Mouse (Mus musculus): Measurements from ENCODE around the gene Gmds. TPM values are rescaled to one million over a fixed set of nuclear protein-coding genes. Genes with fewer than 3 reads are reported as not detected.

Gene Gmds
- 30.6 and 31.4 TPM in 2 replicates for polyA plus RNA-seq (2014; fragmentation: Nextera tagmentation; extraction: Ambion mirVana)

DNA sequence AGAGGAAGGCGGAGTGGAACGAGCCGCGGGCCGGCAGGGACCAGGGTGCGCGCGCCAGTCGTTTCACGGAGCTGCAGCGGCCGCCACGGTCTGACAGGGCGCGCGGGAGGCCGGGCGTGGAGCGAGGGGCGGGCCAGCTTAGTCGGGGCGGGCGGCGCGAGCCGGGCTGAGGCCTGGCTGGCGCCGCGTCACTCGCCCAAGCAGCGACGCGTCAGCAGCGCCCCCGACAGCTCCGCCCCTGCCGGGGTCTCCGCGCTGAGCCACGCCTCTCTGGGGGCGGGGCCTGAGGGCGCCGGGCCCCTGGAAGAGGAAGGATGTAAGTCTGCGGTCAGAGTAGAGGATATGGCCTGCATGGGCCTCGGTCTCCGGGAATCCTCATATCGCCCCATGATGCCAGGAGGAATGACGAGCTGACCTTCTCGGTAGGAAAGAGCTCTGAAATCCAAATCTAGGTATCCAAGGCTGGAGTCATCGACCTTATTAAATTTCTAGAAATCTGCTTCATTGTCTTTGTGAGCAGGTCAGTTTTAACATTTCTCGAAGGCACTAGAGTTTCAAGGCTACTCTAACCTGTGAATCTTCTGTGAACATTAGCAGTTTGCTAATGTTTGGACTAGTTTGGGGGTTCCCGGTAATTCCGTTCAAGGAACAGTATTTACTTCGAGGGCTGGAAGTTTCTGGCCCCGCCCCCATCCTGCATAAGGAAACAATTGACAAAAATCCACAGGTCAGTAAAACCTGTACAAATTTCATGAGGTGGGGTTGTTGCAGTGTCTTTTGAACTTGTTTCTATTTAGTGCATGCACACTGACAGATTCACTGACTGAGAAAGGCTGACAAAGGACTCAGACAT is at the start of gene Gmds:
Gene Gmds (minus strand): TSS at position 228 of the 853 bp plus-strand sequence.
- WGBS = 4% methylated on average over 42 of the region's 55 CpGs
- Histone ChIP-seq H3K9me3 (ENCODE audit: control insufficient read depth, low read length) (no peaks in the 10 kb centered on the region), H3K9ac (ENCODE audit: low read length) (peak within 1 kb of the TSS; percentile 73), H3K4me1 (ENCODE audit: control insufficient read depth, insufficient read depth, low read length) (no peaks in the 10 kb centered on the region), H3K4me3 (ENCODE audit: low read depth, low read length) (peak within 1 kb of the TSS; percentile 71), H3K27me3 (ENCODE audit: control insufficient read depth, insufficient read depth, low read length) (no peaks in the 10 kb centered on the region), H3K27ac (replicated peaks; ENCODE audit: low read depth, low read length) (no peak within 1 kb of the TSS), H3K36me3 (ENCODE audit: control insufficient read depth, insufficient read depth, low read length) (no peaks in the 10 kb centered on the region), H3K4me2 (ENCODE audit: low read depth, severe bottlenecking) (peak within 1 kb of the TSS; percentile 77)
- ATAC-seq (ENCODE audit: insufficient number of reproducible peaks, low FRiP score, low TSS enrichment, low read depth) = peak; percentile 98
- DNase-seq (ENCODE audit: low spot score) = peak; percentile 94

- no peak overlapping the region for H3K27ac ChIP-seq (replicated peaks; ENCODE audit: low read depth, low read length)
- H3K4me2 ChIP-seq (ENCODE audit: low read depth, severe bottlenecking) = no peak overlapping the region
- no peak overlapping the region for H3K9ac ChIP-seq (ENCODE audit: low read length)
- no peaks in the 10 kb centered on the region for H3K4me1 ChIP-seq (ENCODE audit: control insufficient read depth, insufficient read depth, low read length)
- 51% methylated on average over 4 of the region's 4 CpGs for WGBS
- no peak overlapping the region for H3K4me3 ChIP-seq (ENCODE audit: low read depth, low read length)
- DNase-seq (ENCODE audit: low spot score) = peak; percentile 41
- peak; percentile 72 for ATAC-seq (ENCODE audit: insufficient number of reproducible peaks, low FRiP score, low TSS enrichment, low read depth)
- no peaks in the 10 kb centered on the region for H3K27me3 ChIP-seq (ENCODE audit: control insufficient read depth, insufficient read depth, low read length)
- no peaks in the 10 kb centered on the region for H3K36me3 ChIP-seq (ENCODE audit: control insufficient read depth, insufficient read depth, low read length)
- H3K9me3 ChIP-seq (ENCODE audit: control insufficient read depth, low read length) = no peaks in the 10 kb centered on the region
Observed at GRCm38 (mm10) chr13:32385421-32386092, 47.0 kb upstream of the Gmds start.

DNA sequence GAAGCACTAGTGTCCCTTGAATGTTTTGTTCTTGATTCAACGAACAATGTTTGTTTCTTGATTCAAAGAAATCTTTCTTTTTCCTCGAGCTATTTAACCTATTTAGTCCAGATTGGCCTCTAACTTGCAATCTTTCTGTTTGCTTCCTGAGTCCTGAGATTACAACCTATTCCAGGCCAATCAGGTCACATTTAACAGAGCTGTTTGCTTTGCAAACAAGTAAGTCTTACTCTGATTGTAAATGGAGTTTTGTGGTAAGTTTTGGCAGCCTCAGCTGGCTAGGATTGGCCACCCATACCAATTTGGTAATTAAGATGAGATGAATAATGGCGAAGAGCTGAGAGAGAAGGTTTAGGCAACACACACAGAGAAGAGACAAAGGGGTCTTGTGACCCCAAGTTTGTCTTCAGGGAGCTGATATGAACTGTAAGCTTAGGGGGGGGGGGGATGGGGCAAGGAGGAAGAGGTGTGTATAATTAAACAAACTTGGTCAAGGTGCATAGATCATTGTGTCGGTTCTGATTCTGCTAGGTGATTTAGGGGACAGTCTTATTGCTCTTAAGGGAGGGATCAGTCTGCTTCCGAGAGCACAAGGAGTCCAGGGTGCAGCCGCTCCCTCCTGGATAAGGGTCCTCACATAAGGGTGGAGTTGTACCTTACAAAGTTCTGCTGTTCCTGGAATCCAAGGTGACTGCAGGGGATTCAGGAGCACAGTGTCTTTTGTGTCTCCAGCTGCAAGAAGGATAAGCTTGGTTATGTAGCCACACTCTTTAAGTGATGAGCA is 43.9 kb upstream of the Gmds start:
- H3K27me3 ChIP-seq (ENCODE audit: control insufficient read depth, insufficient read depth, low read length) = no peaks in the 10 kb centered on the region
- H3K36me3 ChIP-seq (ENCODE audit: control insufficient read depth, insufficient read depth, low read length) = no peaks in the 10 kb centered on the region
- H3K9ac ChIP-seq (ENCODE audit: low read length) = no peak overlapping the region
- H3K27ac ChIP-seq (replicated peaks; ENCODE audit: low read depth, low read length) = no peak overlapping the region
- no peaks in the 10 kb centered on the region for H3K9me3 ChIP-seq (ENCODE audit: control insufficient read depth, low read length)
- DNase-seq (ENCODE audit: low spot score) = no peak
- no peak overlapping the region for H3K4me2 ChIP-seq (ENCODE audit: low read depth, severe bottlenecking)
- no peaks in the 10 kb centered on the region for H3K4me1 ChIP-seq (ENCODE audit: control insufficient read depth, insufficient read depth, low read length)
- H3K4me3 ChIP-seq (ENCODE audit: low read depth, low read length) = no peak overlapping the region
- 70% methylated on average over 6 of the region's 6 CpGs for WGBS
- no peak for ATAC-seq (ENCODE audit: insufficient number of reproducible peaks, low FRiP score, low TSS enrichment, low read depth)

DNA sequence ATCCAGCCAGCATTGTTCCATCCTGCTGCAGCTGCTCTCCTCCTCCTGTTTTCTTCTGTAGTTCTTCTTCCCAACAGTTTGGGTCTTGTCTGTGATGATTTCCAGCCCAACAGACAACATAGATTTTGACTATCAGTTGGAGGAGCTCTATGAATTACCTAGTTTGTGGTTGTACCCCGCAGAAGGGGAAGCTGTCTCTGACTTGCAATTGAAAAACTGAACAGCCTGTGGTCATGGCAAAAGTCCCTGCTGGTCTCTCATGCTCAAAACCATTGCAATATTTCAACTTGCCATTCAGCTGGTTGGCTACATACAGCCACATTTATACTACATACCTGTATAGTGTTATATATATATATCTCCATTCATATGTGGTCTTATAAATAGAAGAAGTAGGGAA is 40.1 kb upstream of the Gmds start:
- H3K27me3 ChIP-seq (ENCODE audit: control insufficient read depth, insufficient read depth, low read length) = no peaks in the 10 kb centered on the region
- no peaks in the 10 kb centered on the region for H3K9me3 ChIP-seq (ENCODE audit: control insufficient read depth, low read length)
- H3K9ac ChIP-seq (ENCODE audit: low read length) = no peak overlapping the region
- WGBS = 91% methylated on average over 1 of the region's 1 CpGs
- no peaks in the 10 kb centered on the region for H3K4me1 ChIP-seq (ENCODE audit: control insufficient read depth, insufficient read depth, low read length)
- H3K27ac ChIP-seq (replicated peaks; ENCODE audit: low read depth, low read length) = no peak overlapping the region
- no peak overlapping the region for H3K4me2 ChIP-seq (ENCODE audit: low read depth, severe bottlenecking)
- no peaks in the 10 kb centered on the region for H3K36me3 ChIP-seq (ENCODE audit: control insufficient read depth, insufficient read depth, low read length)
- no peak overlapping the region for H3K4me3 ChIP-seq (ENCODE audit: low read depth, low read length)
- ATAC-seq (ENCODE audit: insufficient number of reproducible peaks, low FRiP score, low TSS enrichment, low read depth) = no peak
- DNase-seq (ENCODE audit: low spot score) = no peak

GRCm38 (mm10) chr13:32372531-32372883 is 34.0 kb upstream of the Gmds start:
- Histone ChIP-seq H3K4me3 (ENCODE audit: low read depth, low read length) (no peak overlapping the region), H3K4me1 (ENCODE audit: control insufficient read depth, insufficient read depth, low read length) (no peaks in the 10 kb centered on the region), H3K4me2 (ENCODE audit: low read depth, severe bottlenecking) (no peak overlapping the region), H3K9me3 (ENCODE audit: control insufficient read depth, low read length) (no peaks in the 10 kb centered on the region), H3K27me3 (ENCODE audit: control insufficient read depth, insufficient read depth, low read length) (no peaks in the 10 kb centered on the region), H3K36me3 (ENCODE audit: control insufficient read depth, insufficient read depth, low read length) (no peaks in the 10 kb centered on the region), H3K9ac (ENCODE audit: low read length) (no peak overlapping the region), H3K27ac (replicated peaks; ENCODE audit: low read depth, low read length) (no peak overlapping the region)
- no peak for ATAC-seq (ENCODE audit: insufficient number of reproducible peaks, low FRiP score, low TSS enrichment, low read depth)
- 71% methylated on average over 2 of the region's 2 CpGs for WGBS
- no peak for DNase-seq (ENCODE audit: low spot score)

DNA sequence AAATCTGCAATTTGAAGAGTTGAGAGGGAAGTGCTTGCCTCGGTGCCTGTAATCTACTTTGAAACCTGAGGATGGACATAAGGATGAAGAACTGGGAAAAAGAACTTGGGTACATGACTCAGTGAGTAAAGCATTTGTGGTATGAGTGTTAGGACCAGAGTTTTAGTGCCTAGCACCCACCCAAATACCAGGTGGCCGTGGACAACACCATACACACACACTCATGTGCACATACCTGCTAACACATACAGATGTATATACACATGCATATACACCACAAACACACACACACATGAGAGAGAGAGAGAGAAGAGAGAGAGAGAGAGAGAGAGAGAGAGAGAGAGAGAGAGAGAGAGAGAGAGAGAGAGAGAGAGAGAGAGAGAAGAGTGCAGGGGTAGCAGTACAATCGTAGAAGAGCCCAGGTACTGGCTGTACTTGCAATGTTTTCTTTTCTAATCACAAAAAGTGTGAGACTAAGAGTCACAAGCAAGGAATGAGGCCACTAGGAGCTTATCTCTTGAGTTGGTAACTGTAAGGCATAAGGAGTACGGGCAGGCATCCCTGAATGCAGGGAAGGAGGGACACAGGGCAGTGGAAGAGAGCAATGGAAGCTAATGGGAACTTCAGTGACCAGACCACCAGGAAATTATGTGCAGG is 33.5 kb upstream of the Gmds start:
- H3K27me3 ChIP-seq (ENCODE audit: control insufficient read depth, insufficient read depth, low read length) = no peaks in the 10 kb centered on the region
- H3K27ac ChIP-seq (replicated peaks; ENCODE audit: low read depth, low read length) = no peak overlapping the region
- H3K4me2 ChIP-seq (ENCODE audit: low read depth, severe bottlenecking) = no peak overlapping the region
- ATAC-seq (ENCODE audit: insufficient number of reproducible peaks, low FRiP score, low TSS enrichment, low read depth) (no peak), DNase-seq (ENCODE audit: low spot score) (no peak)
- H3K36me3 ChIP-seq (ENCODE audit: control insufficient read depth, insufficient read depth, low read length) = no peaks in the 10 kb centered on the region
- no peaks in the 10 kb centered on the region for H3K4me1 ChIP-seq (ENCODE audit: control insufficient read depth, insufficient read depth, low read length)
- 80% methylated on average over 4 of the region's 4 CpGs for WGBS
- H3K4me3 ChIP-seq (ENCODE audit: low read depth, low read length) = no peak overlapping the region
- H3K9ac ChIP-seq (ENCODE audit: low read length) = no peak overlapping the region
- H3K9me3 ChIP-seq (ENCODE audit: control insufficient read depth, low read length) = no peaks in the 10 kb centered on the region

DNA sequence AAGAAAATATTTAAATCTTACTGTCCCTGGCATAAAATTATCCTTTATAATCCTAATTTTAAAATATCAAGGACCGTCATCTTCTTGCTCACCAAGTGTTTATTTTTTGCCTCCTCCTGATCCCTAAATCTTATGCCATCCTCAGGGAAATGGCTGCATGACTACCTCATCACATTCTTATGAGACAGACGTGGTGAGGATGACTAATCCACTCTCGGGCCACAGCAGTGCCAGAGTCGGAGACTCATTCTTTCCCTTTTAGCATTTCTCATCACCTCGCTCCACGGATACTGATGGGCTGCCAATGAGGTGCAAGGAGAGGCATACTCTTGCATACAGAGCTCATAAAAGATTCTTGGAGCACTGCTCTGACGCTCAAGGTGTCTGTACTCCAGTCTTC is 32.2 kb upstream of the Gmds start:
- no peaks in the 10 kb centered on the region for H3K36me3 ChIP-seq (ENCODE audit: control insufficient read depth, insufficient read depth, low read length)
- no peaks in the 10 kb centered on the region for H3K27me3 ChIP-seq (ENCODE audit: control insufficient read depth, insufficient read depth, low read length)
- no peak overlapping the region for H3K27ac ChIP-seq (replicated peaks; ENCODE audit: low read depth, low read length)
- no peak for ATAC-seq (ENCODE audit: insufficient number of reproducible peaks, low FRiP score, low TSS enrichment, low read depth)
- H3K4me1 ChIP-seq (ENCODE audit: control insufficient read depth, insufficient read depth, low read length) = no peaks in the 10 kb centered on the region
- no peak overlapping the region for H3K9ac ChIP-seq (ENCODE audit: low read length)
- no peak overlapping the region for H3K4me3 ChIP-seq (ENCODE audit: low read depth, low read length)
- 87% methylated on average over 7 of the region's 7 CpGs for WGBS
- no peaks in the 10 kb centered on the region for H3K9me3 ChIP-seq (ENCODE audit: control insufficient read depth, low read length)
- DNase-seq (ENCODE audit: low spot score) = no peak
- no peak overlapping the region for H3K4me2 ChIP-seq (ENCODE audit: low read depth, severe bottlenecking)

DNA sequence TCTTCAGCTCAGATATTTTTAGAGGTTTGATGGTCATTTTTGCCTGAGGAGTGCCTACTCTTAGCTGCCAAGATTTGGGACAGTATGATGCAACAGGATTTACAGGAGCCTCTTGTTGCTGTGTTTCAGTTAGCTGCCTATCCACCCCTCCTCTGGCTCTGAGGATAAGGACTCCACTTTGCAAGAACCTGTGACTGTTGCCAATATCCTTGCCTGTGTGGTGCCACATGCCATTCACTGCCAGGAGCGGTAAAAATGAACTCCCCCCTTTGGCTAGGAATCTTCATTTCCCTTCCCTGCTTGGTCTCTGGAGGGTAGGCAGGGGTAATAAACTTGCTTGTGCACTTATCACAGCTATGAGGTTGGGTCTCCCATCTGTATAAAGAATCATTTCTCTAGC is 31.6 kb upstream of the Gmds start:
- WGBS = 79% methylated on average over 1 of the region's 1 CpGs
- H3K27ac ChIP-seq (replicated peaks; ENCODE audit: low read depth, low read length) = no peak overlapping the region
- no peaks in the 10 kb centered on the region for H3K36me3 ChIP-seq (ENCODE audit: control insufficient read depth, insufficient read depth, low read length)
- no peak overlapping the region for H3K4me2 ChIP-seq (ENCODE audit: low read depth, severe bottlenecking)
- H3K9me3 ChIP-seq (ENCODE audit: control insufficient read depth, low read length) = no peaks in the 10 kb centered on the region
- H3K4me1 ChIP-seq (ENCODE audit: control insufficient read depth, insufficient read depth, low read length) = no peaks in the 10 kb centered on the region
- DNase-seq (ENCODE audit: low spot score) (no peak), ATAC-seq (ENCODE audit: insufficient number of reproducible peaks, low FRiP score, low TSS enrichment, low read depth) (no peak)
- no peak overlapping the region for H3K4me3 ChIP-seq (ENCODE audit: low read depth, low read length)
- H3K27me3 ChIP-seq (ENCODE audit: control insufficient read depth, insufficient read depth, low read length) = no peaks in the 10 kb centered on the region
- no peak overlapping the region for H3K9ac ChIP-seq (ENCODE audit: low read length)

Measured in limb, embryonic 11.5 days (tissue).